Mouse (Mus musculus): ENCODE data around the gene Mphosph9.
"Not testable (repeated sequence)": the region's sequence is repeated elsewhere in the genome, so short reads cannot be mapped to it uniquely, and the experiment has no call there.

Mphosph9 gene

GRCm38 (mm10) chr5:124349196-124349595 is 21.4 kb upstream of the Mphosph9 start:
- ATAC-seq (ENCODE audit: insufficient number of reproducible peaks, low FRiP score, low TSS enrichment): peak; percentile 36; the same call in 1 of the 2 replicates

DNA sequence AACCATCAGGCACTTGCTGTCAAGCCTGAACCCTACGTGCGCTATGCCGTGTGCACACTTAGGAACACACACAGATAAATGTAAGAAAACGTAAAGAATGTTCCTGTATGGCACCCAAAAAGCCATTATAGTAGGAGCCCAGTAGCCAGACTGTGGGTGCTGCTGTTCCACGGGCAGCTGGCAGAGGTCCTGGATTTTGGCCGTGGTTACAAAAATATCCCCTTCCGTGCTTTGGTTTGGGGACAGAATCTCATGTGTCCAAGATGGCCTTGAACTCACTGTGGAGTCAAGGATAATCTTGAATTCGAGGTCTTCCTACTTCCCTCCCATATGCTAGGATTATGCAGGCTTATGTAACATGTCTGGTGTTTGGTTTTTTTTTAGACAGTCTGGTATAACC is 15.1 kb upstream of the Mphosph9 start:
- no peak for ATAC-seq (ENCODE audit: insufficient number of reproducible peaks, low FRiP score, low TSS enrichment)

DNA sequence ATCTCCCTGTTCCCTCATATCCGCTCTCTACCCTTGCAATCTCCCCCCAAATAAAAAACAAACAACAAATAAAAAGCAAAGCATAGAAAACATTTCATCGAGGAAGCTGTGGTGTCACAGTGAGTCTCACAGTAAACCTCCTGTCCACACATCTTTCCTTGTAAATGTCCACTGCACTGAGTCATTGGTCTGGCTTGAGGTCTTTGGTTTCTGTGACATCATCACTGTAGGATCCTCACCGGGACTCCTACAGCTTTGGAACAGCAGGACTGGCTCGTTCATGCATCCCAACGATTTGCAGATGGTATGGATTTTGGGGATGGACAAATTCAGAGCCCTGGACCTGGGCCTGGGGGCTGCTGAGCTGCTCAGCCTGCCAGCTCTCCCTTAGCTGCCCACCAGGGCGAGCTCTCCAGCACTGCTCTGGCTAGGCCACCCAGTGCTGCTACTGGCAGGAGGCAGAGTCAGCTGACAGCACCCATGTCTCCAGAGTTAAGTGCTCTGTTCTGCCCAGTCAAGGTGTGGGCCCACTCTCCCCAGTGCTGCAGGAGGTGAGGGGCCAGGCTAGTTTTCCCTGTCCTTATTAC is 14.1 kb upstream of the Mphosph9 start:
- not testable (repeated sequence) for ATAC-seq (ENCODE audit: insufficient number of reproducible peaks, low FRiP score, low TSS enrichment)

DNA sequence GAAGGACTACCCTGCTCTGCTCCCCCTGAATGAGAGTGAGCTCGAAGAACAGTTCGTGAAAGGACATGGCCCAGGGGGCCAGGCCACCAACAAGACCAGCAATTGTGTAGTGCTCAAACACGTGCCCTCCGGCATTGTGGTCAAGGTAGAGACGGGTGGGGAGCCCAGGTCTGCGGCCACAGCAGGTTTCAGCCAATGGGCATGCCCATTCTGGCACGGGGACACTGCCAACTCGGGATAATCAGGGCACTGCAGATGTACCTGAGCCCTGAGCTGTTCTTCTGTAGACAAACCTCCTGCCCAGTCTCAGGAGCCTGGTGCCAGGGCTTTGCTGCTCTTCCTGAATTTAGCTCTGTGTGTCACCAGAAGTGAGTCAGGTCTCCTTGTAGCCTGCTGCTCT is 11.0 kb upstream of the Mphosph9 start:
- ATAC-seq (ENCODE audit: insufficient number of reproducible peaks, low FRiP score, low TSS enrichment): peak; percentile 65; the same call in 1 of the 2 replicates

- no peak for ATAC-seq (ENCODE audit: insufficient number of reproducible peaks, low FRiP score, low TSS enrichment)
Observed at GRCm38 (mm10) chr5:124337909-124338308, 10.1 kb upstream of the Mphosph9 start.

- no peak for ATAC-seq (ENCODE audit: insufficient number of reproducible peaks, low FRiP score, low TSS enrichment)
Observed at GRCm38 (mm10) chr5:124337103-124337502, 9.3 kb upstream of the Mphosph9 start.

- 0 out of 2 replicates have a peak, but pooled peaks have one; percentile 16 for ATAC-seq (ENCODE audit: insufficient number of reproducible peaks, low FRiP score, low TSS enrichment)
Observed at GRCm38 (mm10) chr5:124334392-124334791, 6.6 kb upstream of the Mphosph9 start.

GRCm38 (mm10) chr5:124330086-124330485 is 2.3 kb upstream of the Mphosph9 start:
- no peak for ATAC-seq (ENCODE audit: insufficient number of reproducible peaks, low FRiP score, low TSS enrichment)

DNA sequence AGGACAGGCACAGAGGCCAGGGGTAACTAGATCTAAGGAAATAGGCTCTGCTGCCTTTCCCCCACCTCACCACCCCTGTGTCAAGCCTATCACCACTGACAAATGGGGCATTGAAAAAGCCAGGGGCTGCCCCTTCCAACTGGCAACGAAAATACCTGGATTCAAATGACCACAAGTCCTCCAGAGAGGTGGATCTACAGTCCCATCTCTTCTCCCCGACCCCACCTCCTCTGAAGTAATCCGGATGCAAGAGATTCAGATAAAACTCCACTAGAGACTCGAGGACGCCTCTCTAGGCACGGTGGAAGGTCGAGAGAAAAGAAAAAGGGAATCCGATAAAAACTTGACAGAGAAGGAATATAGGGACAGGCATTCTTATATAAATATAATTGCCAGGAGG is 943 bp downstream of the Mphosph9 start:
- no peak for ATAC-seq (ENCODE audit: insufficient number of reproducible peaks, low FRiP score, low TSS enrichment)

- no peak for ATAC-seq (ENCODE audit: insufficient number of reproducible peaks, low FRiP score, low TSS enrichment)
Observed at GRCm38 (mm10) chr5:124317648-124318047, 10.1 kb downstream of the Mphosph9 start.

DNA sequence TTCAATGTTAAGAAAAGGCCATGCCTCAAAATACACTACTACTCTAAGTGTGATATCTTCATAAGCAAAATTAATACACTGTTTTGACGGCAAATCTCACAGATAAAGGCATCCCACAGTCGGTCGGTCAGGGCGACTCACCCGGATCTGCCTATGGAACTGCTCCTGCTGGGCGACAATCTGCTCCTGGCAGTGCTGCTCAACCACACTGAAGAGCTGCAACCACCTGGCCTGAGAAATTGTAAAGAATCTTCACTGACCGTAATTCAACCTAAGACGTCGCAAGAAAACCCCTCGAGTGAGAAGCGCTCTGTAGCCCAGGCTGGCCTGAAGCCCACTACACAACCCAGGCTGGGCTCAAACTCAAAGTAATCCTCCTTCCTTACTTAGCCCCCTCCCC is 11.8 kb downstream of the Mphosph9 start:
- ATAC-seq (ENCODE audit: insufficient number of reproducible peaks, low FRiP score, low TSS enrichment): peak; percentile 87; the same call in 1 of the 2 replicates

DNA sequence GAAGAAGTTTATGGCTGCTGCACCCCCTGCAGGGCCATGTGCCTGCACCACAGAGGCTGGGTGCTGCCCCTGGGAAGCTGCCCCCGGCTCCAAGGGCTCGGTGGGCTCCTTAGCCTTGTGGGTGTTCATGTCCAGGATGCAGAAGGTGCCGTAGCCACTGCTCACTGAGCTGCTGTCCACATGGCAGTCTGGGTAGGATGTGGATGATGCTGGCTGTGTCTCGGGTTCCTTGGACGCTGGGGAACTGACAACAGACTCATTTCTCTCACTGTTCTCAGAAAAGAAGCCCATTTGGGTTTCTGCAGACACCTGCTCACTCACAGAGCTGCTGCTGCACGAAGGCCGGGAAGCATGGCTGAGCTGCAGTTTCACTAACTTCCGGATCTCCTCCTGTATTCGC is 12.3 kb downstream of the Mphosph9 start:
- ATAC-seq (ENCODE audit: insufficient number of reproducible peaks, low FRiP score, low TSS enrichment): peak; percentile 52; the same call in 1 of the 2 replicates

- ATAC-seq (ENCODE audit: insufficient number of reproducible peaks, low FRiP score, low TSS enrichment): no peak
Observed at GRCm38 (mm10) chr5:124310091-124310490, 17.7 kb downstream of the Mphosph9 start.

DNA sequence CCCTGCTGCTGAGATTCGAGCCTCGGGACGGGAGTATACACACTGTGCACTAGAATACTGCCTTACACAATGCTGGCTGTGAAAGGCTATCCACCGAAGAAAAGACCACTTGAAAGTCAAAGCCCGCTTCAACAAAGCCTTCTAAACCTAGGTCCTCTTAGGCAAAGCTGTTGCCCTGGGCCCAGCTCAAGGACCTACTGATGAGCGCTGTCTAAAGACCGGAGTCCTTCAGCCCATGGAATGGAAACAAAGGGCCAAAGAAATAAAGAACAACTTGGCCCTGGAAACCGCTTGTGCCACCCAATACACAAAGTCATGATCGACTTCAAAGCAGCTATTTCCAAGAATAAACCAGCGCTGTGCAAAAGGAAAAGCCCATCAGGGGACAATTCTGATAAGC is 18.6 kb downstream of the Mphosph9 start:
- ATAC-seq (ENCODE audit: insufficient number of reproducible peaks, low FRiP score, low TSS enrichment): no peak

GRCm38 (mm10) chr5:124302853-124303252 is 24.9 kb downstream of the Mphosph9 start:
- not testable (repeated sequence) for ATAC-seq (ENCODE audit: insufficient number of reproducible peaks, low FRiP score, low TSS enrichment)

DNA sequence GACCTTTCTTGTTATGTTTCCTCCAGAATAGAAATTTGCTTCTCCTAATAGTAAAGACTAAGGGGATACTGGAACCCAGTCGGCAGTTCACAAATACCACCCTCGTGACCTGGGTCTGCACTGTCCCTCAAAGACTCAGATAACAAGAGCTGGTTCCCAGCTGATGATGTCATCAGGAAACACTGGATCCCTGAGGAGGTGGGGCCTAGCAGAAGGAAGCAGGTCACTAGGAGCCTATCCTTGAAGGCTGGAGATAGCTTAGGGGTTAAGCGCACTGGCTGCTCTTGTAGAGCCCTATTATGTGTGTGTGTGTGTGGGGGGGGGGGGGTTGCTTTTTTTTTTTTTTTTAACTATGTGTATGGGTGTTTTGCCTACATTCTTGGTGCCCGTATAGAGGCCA is 27.6 kb downstream of the Mphosph9 start:
- no peak for ATAC-seq (ENCODE audit: insufficient number of reproducible peaks, low FRiP score, low TSS enrichment)

DNA sequence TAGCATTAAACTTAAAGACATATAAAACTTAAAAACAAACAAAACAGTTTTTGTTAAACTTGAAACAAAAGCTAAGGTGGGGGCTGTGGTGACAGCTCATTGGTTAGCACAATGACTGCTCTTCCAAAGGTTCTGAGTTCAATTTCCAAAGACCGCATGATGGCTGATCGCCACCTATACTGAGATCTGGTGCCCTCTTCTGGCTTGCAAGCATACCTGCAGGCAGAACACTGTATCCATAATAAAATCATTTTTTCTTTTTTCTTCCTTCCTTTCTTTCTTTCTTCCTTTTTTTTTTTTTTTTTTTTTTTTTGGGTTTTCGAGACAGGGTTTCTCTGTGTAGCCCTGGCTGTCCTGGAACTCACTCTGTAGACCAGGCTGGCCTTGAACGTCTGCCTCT is 28.5 kb downstream of the Mphosph9 start:
- ATAC-seq (ENCODE audit: insufficient number of reproducible peaks, low FRiP score, low TSS enrichment): not testable (repeated sequence)

DNA sequence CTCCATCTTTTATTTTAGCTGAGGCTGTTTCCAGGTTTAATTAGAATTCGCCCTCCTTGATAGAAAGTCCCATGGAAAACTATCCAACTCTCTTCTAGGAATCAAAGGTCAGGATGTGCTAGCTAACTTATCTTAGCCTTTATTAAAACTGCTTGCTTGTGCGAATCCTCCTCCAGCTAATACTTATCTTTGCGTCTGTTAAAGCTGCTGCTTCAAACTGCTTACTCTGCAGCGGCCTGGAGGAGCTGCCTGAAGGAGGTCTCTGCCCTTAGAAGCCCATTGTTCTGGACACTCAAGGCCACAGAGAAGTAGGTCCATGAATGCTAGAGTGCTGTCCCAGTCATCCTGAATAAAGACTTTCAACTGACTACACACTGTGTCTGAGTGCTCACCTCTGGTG is 31.3 kb downstream of the Mphosph9 start:
- no peak for ATAC-seq (ENCODE audit: insufficient number of reproducible peaks, low FRiP score, low TSS enrichment)

GRCm38 (mm10) chr5:124293967-124294366 is 33.8 kb downstream of the Mphosph9 start:
- no peak for ATAC-seq (ENCODE audit: insufficient number of reproducible peaks, low FRiP score, low TSS enrichment)

DNA sequence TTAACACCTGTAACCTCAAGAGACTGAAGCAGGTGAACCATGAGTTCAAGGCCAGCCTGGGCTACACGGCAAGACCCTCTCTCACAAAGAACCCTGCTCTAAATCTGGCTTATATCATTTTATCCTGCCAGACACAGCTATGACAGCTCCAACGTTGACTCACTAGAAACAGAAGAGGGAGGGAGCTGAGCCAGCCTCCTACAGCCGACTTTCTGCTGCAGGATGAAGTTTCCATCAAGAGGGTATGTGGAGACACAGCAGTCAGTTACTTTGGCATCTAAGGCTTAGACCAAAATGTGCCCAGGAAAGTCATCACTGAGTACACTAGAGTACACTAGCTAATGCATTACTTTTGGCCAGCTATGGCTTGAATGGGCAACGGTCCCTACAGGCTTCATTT is 37.6 kb downstream of the Mphosph9 start:
- ATAC-seq (ENCODE audit: insufficient number of reproducible peaks, low FRiP score, low TSS enrichment): no peak

DNA sequence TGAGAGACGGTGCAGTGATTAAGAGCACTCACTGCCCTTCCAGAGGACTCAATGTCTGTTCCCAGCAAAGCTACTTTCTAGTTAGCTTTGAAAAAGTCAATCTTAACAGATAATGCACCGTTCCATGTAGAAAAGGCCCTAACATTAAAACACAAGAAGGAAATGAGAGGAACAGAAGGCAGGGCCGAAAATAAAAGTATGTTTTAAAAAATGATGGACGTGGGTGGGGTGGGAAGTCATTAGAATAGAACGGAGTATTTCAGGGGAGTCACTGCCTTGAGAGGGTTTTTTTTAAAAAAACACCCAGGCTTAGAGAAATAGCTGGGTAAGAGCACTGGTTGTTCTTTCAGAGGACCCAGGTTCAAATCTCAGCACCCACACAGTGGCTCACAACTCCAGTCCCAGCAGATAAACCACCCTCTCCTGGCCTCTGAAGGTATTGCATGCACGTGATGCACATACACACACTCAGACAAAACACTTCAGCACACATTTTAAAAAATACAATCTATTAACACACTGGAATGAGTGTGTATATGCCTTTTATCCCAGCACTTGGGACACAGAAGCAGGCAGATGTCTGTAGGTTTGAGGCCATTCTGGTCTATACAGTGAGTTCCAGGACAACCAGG is 40.0 kb downstream of the Mphosph9 start:
- no peak for ATAC-seq (ENCODE audit: insufficient number of reproducible peaks, low FRiP score, low TSS enrichment)

GRCm38 (mm10) chr5:124284330-124284729 is 43.4 kb downstream of the Mphosph9 start:
- ATAC-seq (ENCODE audit: insufficient number of reproducible peaks, low FRiP score, low TSS enrichment): no peak
